Mouse (Mus musculus): Measurements from ENCODE around the gene Rnf26.

Rnf26 gene

GRCm38 (mm10) chr9:44113105-44113789 is at the start of gene Rnf26, which contains the start of gene Gm49380:
Gene Rnf26 (minus strand): TSS chr9:44113517.
Gene Gm49380 (minus strand): TSS chr9:44113500.
- CTCF ChIA-PET, result interaction anchor here (0.8 kb wide), 1 partner anchor 23 kb away, joined by 3 read pairs; no protein-coding TSS in a partner anchor

- CTCF ChIA-PET, result interaction anchor here (0.7 kb wide), 1 partner anchor 11 kb away, joined by 3 read pairs; no protein-coding TSS in a partner anchor
These were observed 46.6 kb upstream of the Rnf26 start for GRCm38 (mm10) chr9:44159886-44160285.

- CTCF ChIA-PET, result no interaction called here
These were observed 34.0 kb upstream of the Rnf26 start for GRCm38 (mm10) chr9:44147290-44147689.

- CTCF ChIA-PET, result no interaction called here
These were observed 31.4 kb upstream of the Rnf26 start for GRCm38 (mm10) chr9:44144718-44145060.

- CTCF ChIA-PET, result interaction anchor here (0.7 kb wide), 1 partner anchor 19 kb away, joined by 3 read pairs; no protein-coding TSS in a partner anchor
These were observed 30.9 kb upstream of the Rnf26 start for GRCm38 (mm10) chr9:44144023-44144717.

- CTCF ChIA-PET, result interaction anchor here (0.6 to 0.7 kb wide), 2 partner anchors 18 to 57 kb away, joined by 3 read pairs; no protein-coding TSS in a partner anchor
These were observed 30.1 kb upstream of the Rnf26 start for GRCm38 (mm10) chr9:44143421-44143820.

GRCm38 (mm10) chr9:44141951-44142350 is 28.6 kb upstream of the Rnf26 start:
- CTCF ChIA-PET, result no interaction called here

- CTCF ChIA-PET, result no interaction called here
These were observed 24.5 kb upstream of the Rnf26 start for GRCm38 (mm10) chr9:44137846-44138245.

- CTCF ChIA-PET, result interaction anchor here (1.0 kb wide), 1 partner anchor 17 kb away, joined by 3 read pairs; no protein-coding TSS in a partner anchor
These were observed 22.6 kb upstream of the Rnf26 start for GRCm38 (mm10) chr9:44135731-44136411.

- CTCF ChIA-PET, result interaction anchor here (0.7 to 1.0 kb wide), 2 partner anchors 16 to 196 kb away, joined by 3 read pairs; no protein-coding TSS in a partner anchor
These were observed 21.8 kb upstream of the Rnf26 start for GRCm38 (mm10) chr9:44134851-44135730.

GRCm38 (mm10) chr9:44134101-44134850 is 21.0 kb upstream of the Rnf26 start, which contains the start of gene Mcam:
Gene Mcam (plus strand): TSS chr9:44134469.
- CTCF ChIA-PET, result no interaction called here

- CTCF ChIA-PET, result no interaction called here
These were observed 20.0 kb upstream of the Rnf26 start for GRCm38 (mm10) chr9:44133287-44133686.

GRCm38 (mm10) chr9:44132200-44132599 is 18.9 kb upstream of the Rnf26 start:
- CTCF ChIA-PET, result interaction anchor here (0.6 kb wide), 1 partner anchor 275 kb away, joined by 3 read pairs; the partner anchor contains the start of genes Rps25 and Trappc4

GRCm38 (mm10) chr9:44131276-44131590 is 17.9 kb upstream of the Rnf26 start:
- CTCF ChIA-PET, result interaction anchor here (0.7 kb wide), 2 partner anchors 8 to 51 kb away, joined by 4 to 9 read pairs; no protein-coding TSS in a partner anchor

GRCm38 (mm10) chr9:44130581-44131275 is 17.4 kb upstream of the Rnf26 start:
- CTCF ChIA-PET, result interaction anchor here (0.7 kb wide), 1 partner anchor 8 kb away, joined by 9 read pairs; no protein-coding TSS in a partner anchor

- CTCF ChIA-PET, result no interaction called here
These were observed 16.7 kb upstream of the Rnf26 start for GRCm38 (mm10) chr9:44130034-44130433.

GRCm38 (mm10) chr9:44129633-44130032 is 16.3 kb upstream of the Rnf26 start:
- CTCF ChIA-PET, result no interaction called here

- CTCF ChIA-PET, result interaction anchor here (0.7 kb wide), 2 partner anchors 29 to 143 kb away, joined by 3 to 27 read pairs; no protein-coding TSS in a partner anchor
These were observed 14.1 kb upstream of the Rnf26 start for GRCm38 (mm10) chr9:44127351-44127801.

- CTCF ChIA-PET, result interaction anchor here (0.6 to 0.7 kb wide), 3 partner anchors 29 to 783 kb away, joined by 3 to 27 read pairs (median 5); no protein-coding TSS in a partner anchor
These were observed 13.4 kb upstream of the Rnf26 start for GRCm38 (mm10) chr9:44126746-44127145.

All from spleen, embryonic (tissue).